Mouse (Mus musculus) CH12.LX (cell line): Measurements from ENCODE around the gene Fam214b. TPM values are rescaled to one million over a fixed set of nuclear protein-coding genes. Genes with fewer than 3 reads are reported as not detected.

ENCODE experiments used
- DNase-seq: peaks from one replicate; pipeline ENCODE4 v3.0.0-alpha.2; 2013; ENCODE audit errors: extremely low read depth
- H3K27ac ChIP-seq: 2 replicates; pipeline ENCODE4 v1.5.1; 2012; ENCODE audit warnings: low read depth, mild to moderate bottlenecking, control low read depth, moderate library complexity; ENCODE audit not compliant: insufficient read depth
- H3K27me3 ChIP-seq: replicated peaks from 2 replicates; pipeline ENCODE3; 2012; ENCODE audit warnings: inconsistent platforms
- H3K36me3 ChIP-seq, 2 experiments: replicated peaks in 1 of 2; 2 replicates each; pipeline versions ENCODE3 to v1.6.1; 2012; ENCODE audit warnings: inconsistent platforms in 1 of 2, low read length in 1 of 2, mild to moderate bottlenecking in 1 of 2, mixed read lengths in 1 of 2, moderate library complexity in 1 of 2; ENCODE audit not compliant: control insufficient read depth in 1 of 2, insufficient read depth in 1 of 2
- H3K4me1 ChIP-seq, 2 experiments: 2 replicates each; pipeline ENCODE4 v1.6.1; 2012; ENCODE audit warnings: inconsistent platforms in 1 of 2, moderate library complexity in 1 of 2; ENCODE audit not compliant: insufficient read depth in 2 of 2, control insufficient read depth in 1 of 2
- H3K4me2 ChIP-seq: 2 replicates; pipeline ENCODE4 v1.6.1; 2012; ENCODE audit warnings: low read depth, mild to moderate bottlenecking, control low read depth; ENCODE audit not compliant: poor library complexity, insufficient read depth, severe bottlenecking
- H3K4me3 ChIP-seq, 3 experiments: fragments of 150-350 bp in 1 of 3; sonication (generic) in 1 of 3; replicated peaks in 1 of 3; 2 replicates each; pipeline versions ENCODE3 to v1.5.1; 2011 to 2012; ENCODE audit warnings: low read depth in 2 of 3, low read length in 2 of 3, mild to moderate bottlenecking in 2 of 3, moderate library complexity in 2 of 3, control low read depth in 1 of 3, improper control_type of control experiment in 1 of 3, inconsistent platforms in 1 of 3, mixed read lengths in 1 of 3; ENCODE audit not compliant: poor library complexity in 1 of 3
- H3K79me2 ChIP-seq: replicated peaks from 2 replicates; pipeline ENCODE4 v1.6.1; 2012; ENCODE audit warnings: mild to moderate bottlenecking, moderate library complexity; ENCODE audit not compliant: control insufficient read depth, poor library complexity, insufficient read depth, severe bottlenecking; ENCODE audit errors: extremely low read depth
- H3K9ac ChIP-seq: 2 replicates; pipeline ENCODE4 v1.6.1; 2012; ENCODE audit warnings: low read depth, mild to moderate bottlenecking, control low read depth, moderate library complexity; ENCODE audit not compliant: insufficient read depth
- H3K9me3 ChIP-seq: replicated peaks from 2 replicates; pipeline ENCODE3; 2012; ENCODE audit warnings: low read length, inconsistent platforms, mixed read lengths
- BHLHE40 ChIP-seq: IDR thresholded peaks from 2 replicates; pipeline ENCODE4 v1.6.1; 2011; ENCODE audit warnings: mild to moderate bottlenecking, low read depth, low read length, improper control_type of control experiment
- CHD1 ChIP-seq: IDR thresholded peaks from 2 replicates; pipeline ENCODE4 v1.6.1; 2012; ENCODE audit warnings: low read depth, low read length, improper control_type of control experiment, inconsistent platforms
- CHD2 ChIP-seq: IDR thresholded peaks from 2 replicates; pipeline ENCODE4 v1.6.1; 2011; ENCODE audit warnings: low read length, improper control_type of control experiment
- CTCF ChIP-seq, 2 experiments: IDR thresholded peaks in 1 of 2; conservative IDR thresholded peaks in 1 of 2; 2 replicates each; pipeline ENCODE4 v1.5.1; 2011 to 2012; ENCODE audit warnings: low read depth in 2 of 2, low read length in 2 of 2, improper control_type of control experiment in 1 of 2, inconsistent platforms in 1 of 2, mild to moderate bottlenecking in 1 of 2, moderate library complexity in 1 of 2
- E2F4 ChIP-seq: IDR thresholded peaks from 2 replicates; pipeline ENCODE4 v1.6.1; 2011; ENCODE audit warnings: low read depth, low read length, improper control_type of control experiment; ENCODE audit not compliant: insufficient replicate concordance
- ELF1 ChIP-seq: IDR thresholded peaks from 2 replicates; pipeline ENCODE4 v1.6.1; 2014; ENCODE audit warnings: low read depth, mild to moderate bottlenecking, inconsistent platforms, low read length, improper control_type of control experiment
- ETS1 ChIP-seq: conservative IDR thresholded peaks from 2 replicates; pipeline ENCODE4 v1.6.1; 2012; ENCODE audit warnings: low read depth, mild to moderate bottlenecking, inconsistent platforms, low read length, improper control_type of control experiment, moderate library complexity
- GABPA ChIP-seq: IDR thresholded peaks from 2 replicates; pipeline ENCODE4 v1.6.1; 2012; ENCODE audit warnings: low read depth, low read length, improper control_type of control experiment, inconsistent platforms; ENCODE audit not compliant: insufficient replicate concordance
- HCFC1 ChIP-seq: IDR thresholded peaks from 2 replicates; pipeline ENCODE4 v1.6.1; 2012; ENCODE audit warnings: low read depth, mild to moderate bottlenecking, inconsistent platforms, low read length, improper control_type of control experiment
- IRF4 ChIP-seq: IDR thresholded peaks from 2 replicates; pipeline ENCODE4 v1.6.1; 2014; ENCODE audit warnings: low read depth, mild to moderate bottlenecking, inconsistent platforms, low read length, improper control_type of control experiment
- JUN ChIP-seq: IDR thresholded peaks from 2 replicates; pipeline ENCODE4 v1.6.1; 2011; ENCODE audit warnings: low read depth, mild to moderate bottlenecking, low read length, improper control_type of control experiment, moderate library complexity; ENCODE audit not compliant: insufficient read depth
- JUND ChIP-seq: conservative IDR thresholded peaks from 2 replicates; pipeline ENCODE4 v1.6.1; 2011; ENCODE audit warnings: low read depth, low read length, improper control_type of control experiment
- MAFK ChIP-seq: IDR thresholded peaks from 2 replicates; pipeline ENCODE4 v1.6.1; 2011; ENCODE audit warnings: low read length, improper control_type of control experiment; ENCODE audit not compliant: insufficient replicate concordance
- MAX ChIP-seq: IDR thresholded peaks from 2 replicates; pipeline ENCODE4 v1.6.1; 2011; ENCODE audit warnings: low read length, improper control_type of control experiment
- MYC ChIP-seq: IDR thresholded peaks from 2 replicates; pipeline ENCODE4 v1.6.1; 2011; ENCODE audit warnings: low read depth, mild to moderate bottlenecking, improper control_type of control experiment, low read length
- NELFE ChIP-seq: IDR thresholded peaks from 2 replicates; pipeline ENCODE4 v1.6.1; 2011; ENCODE audit warnings: low read depth, low read length, improper control_type of control experiment
- NRF1 ChIP-seq: IDR thresholded peaks from 2 replicates; pipeline ENCODE4 v1.6.1; 2014; ENCODE audit warnings: low read depth, mild to moderate bottlenecking, inconsistent platforms, low read length, improper control_type of control experiment, moderate library complexity
- POLR2A ChIP-seq: IDR thresholded peaks from 2 replicates; pipeline ENCODE4 v1.6.1; 2011; ENCODE audit warnings: low read depth, mild to moderate bottlenecking, improper control_type of control experiment, low read length
- RAD21 ChIP-seq: IDR thresholded peaks from 2 replicates; pipeline ENCODE4 v1.6.1; 2011; ENCODE audit warnings: low read depth, mild to moderate bottlenecking, low read length, improper control_type of control experiment, moderate library complexity
- RCOR1 ChIP-seq: conservative IDR thresholded peaks from 2 replicates; pipeline ENCODE4 v1.6.1; 2012; ENCODE audit warnings: low read depth, mild to moderate bottlenecking, inconsistent platforms, low read length, improper control_type of control experiment
- SMC3 ChIP-seq: IDR thresholded peaks from 2 replicates; pipeline ENCODE4 v1.6.1; 2011; ENCODE audit warnings: low read depth, low read length, improper control_type of control experiment
- UBTF ChIP-seq: IDR thresholded peaks from 2 replicates; pipeline ENCODE4 v1.6.1; 2012; ENCODE audit warnings: low read depth, mild to moderate bottlenecking, inconsistent platforms, low read length, improper control_type of control experiment, moderate library complexity
- USF2 ChIP-seq: conservative IDR thresholded peaks from 2 replicates; pipeline ENCODE4 v1.6.1; 2011; ENCODE audit warnings: low read depth, low read length, improper control_type of control experiment
- ZC3H11A ChIP-seq: IDR thresholded peaks from 2 replicates; pipeline ENCODE4 v1.6.1; 2012; ENCODE audit warnings: low read depth, mild to moderate bottlenecking, inconsistent platforms, low read length, improper control_type of control experiment
- ZMIZ1 ChIP-seq: IDR thresholded peaks from 2 replicates; pipeline ENCODE4 v1.6.1; 2012; ENCODE audit warnings: low read depth, mild to moderate bottlenecking, inconsistent platforms, low read length, improper control_type of control experiment
- dilution Hi-C: fragments of 300-500 bp; cut with MboI; formaldehyde crosslinking; loops from 2 replicates; pipeline ENCODE4 v1.14.3; 2020; ENCODE audit warnings: low sequenced_read_pairs; ENCODE audit not compliant: extremely low pct_unique_long_range_greater_than_20kb, extremely low pct_ligation_motif_present
- in situ Hi-C: fragments of 300-500 bp; cut with MboI; formaldehyde crosslinking; loops from 3 replicates; pipeline ENCODE4 v1.14.3; 2019; ENCODE audit warnings: low sequenced_read_pairs, low pct_ligation_motif_present, low pct_unique_long_range_greater_than_20kb, mixed read lengths
- polyA plus RNA-seq: library from polyadenylated mRNA; unstranded; fragments of >175 nt; gene quantifications from 2 replicates; pipeline ENCODE4 v1.2.1, GENCODE M21; 2012; ENCODE audit warnings: low read depth; ENCODE audit not compliant: insufficient read length
- total RNA-seq, 2 experiments: library from RNA; depleted of rRNA; stranded (reverse); fragments of 300-350 nt in 1 of 2; fragments of >200 nt in 1 of 2; gene quantifications; 2 replicates each; pipeline ENCODE4 v1.2.3; 2012 to 2014

The Fam214b gene
- total and polyA plus RNA-seq, 3 experiments: 1.7 to 4.7 (median 3.3) TPM

DNA sequence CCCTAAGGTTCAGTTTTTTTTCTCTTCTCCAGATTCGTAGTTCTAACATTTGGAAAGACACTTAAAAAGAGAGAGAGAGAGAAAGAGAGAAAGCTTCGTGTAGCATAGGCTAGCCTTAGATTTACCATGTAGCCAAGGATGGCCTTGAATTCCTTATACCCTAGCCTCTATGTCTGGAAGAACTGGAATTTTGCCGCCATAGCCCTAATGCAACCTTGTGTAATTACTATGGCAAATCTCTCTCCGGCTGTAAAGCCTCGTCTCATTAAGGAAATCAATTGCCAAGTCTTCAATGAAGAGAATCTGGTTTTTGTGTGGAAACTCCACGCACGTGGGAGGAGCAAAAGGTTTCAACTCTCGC lies 12.4 kb upstream of the Fam214b start:
- Histone ChIP-seq H3K9me3 (peaks cover 7% of the 10 kb centered on the region), H3K27me3 (peaks cover 2% of the 10 kb centered on the region), H3K79me2 (no peaks in the 10 kb centered on the region), H3K36me3 (no peaks in the 10 kb centered on the region), H3K4me3 (no peak overlapping the region), H3K9ac (no peak overlapping the region), H3K4me2 (no peak overlapping the region), H3K27ac (no peak overlapping the region), H3K4me1 (no peaks in the 10 kb centered on the region)
- in situ Hi-C loops: no loop called here
- DNase-seq: no peak
- TF ChIP-seq MAX (no peak), HCFC1 (no peak), RAD21 (no peak), ELF1 (no peak), ZMIZ1 (no peak), JUN (no peak), RCOR1 (no peak), USF2 (no peak), E2F4 (no peak)
- dilution Hi-C loops: no loop called here

DNA sequence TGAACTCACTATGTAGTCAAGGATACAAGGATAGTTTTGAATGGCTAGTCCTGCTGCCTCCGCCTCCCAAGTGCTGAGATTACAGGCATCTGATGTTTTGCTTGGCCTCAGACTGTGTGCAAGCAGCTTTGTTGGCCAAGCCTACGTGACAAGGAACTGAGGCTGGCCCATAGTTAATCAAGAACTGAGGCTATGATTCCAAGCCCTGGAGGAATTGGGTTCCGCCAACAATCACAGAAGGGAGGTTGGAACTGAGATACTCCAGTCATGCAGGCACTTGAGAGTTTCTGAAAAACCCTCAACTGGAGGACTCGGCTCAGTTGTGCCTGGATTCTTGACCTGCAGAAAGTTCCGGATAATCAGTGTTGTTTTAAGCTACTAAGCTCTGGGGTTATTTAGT lies 11.6 kb upstream of the Fam214b start:
- Histone ChIP-seq H3K4me3 (no peak overlapping the region), H3K4me1 (peaks cover 0 to 6% of the 10 kb centered on the region in 2 experiments; a peak in 2 of 4 replicates), H3K27me3 (peaks cover 2% of the 10 kb centered on the region), H3K4me2 (no peak overlapping the region), H3K9me3 (peaks cover 7% of the 10 kb centered on the region), H3K9ac (no peak overlapping the region), H3K79me2 (no peaks in the 10 kb centered on the region), H3K27ac (no peak overlapping the region), H3K36me3 (no peaks in the 10 kb centered on the region)
- no peak for DNase-seq
- dilution Hi-C loops: no loop called here
- no peak for TF ChIP-seq POLR2A
- no peak for TF ChIP-seq BHLHE40
- no peak for TF ChIP-seq SMC3
- no peak for TF ChIP-seq NRF1
- no peak for TF ChIP-seq MYC
- no peak for TF ChIP-seq MAFK
- no peak for TF ChIP-seq IRF4
- no peak for TF ChIP-seq UBTF
- no peak for TF ChIP-seq JUND
- no peak for TF ChIP-seq ZMIZ1
- TF ChIP-seq ETS1: no peak
- no peak for TF ChIP-seq CHD1
- no peak for TF ChIP-seq GABPA
- no peak for TF ChIP-seq ZC3H11A
- TF ChIP-seq CHD2: no peak
- no peak for TF ChIP-seq NELFE
- TF ChIP-seq ELF1: no peak
- no peak for TF ChIP-seq RAD21
- no peak for TF ChIP-seq CTCF (conservative IDR thresholded peaks at IDR 0.05 in 1 of 2, IDR thresholded peaks at IDR 0.05 in 1 of 2; ENCODE audit: low read depth in 2 of 2, low read length in 2 of 2)
- in situ Hi-C loops: no loop called here
